Mouse (Mus musculus) NIH3T3 (cell line): ENCODE results near the gene Blvrb.
A peak's percentile ranks its signal among the peaks of the same experiment; 100 is the strongest.
"Not testable (repeated sequence)": the region's sequence is repeated elsewhere in the genome, so short reads cannot be mapped to it uniquely, and the experiment has no call there.

Experiments
- DNase-seq: peaks from one replicate; pipeline ENCODE4 v3.0.0-alpha.2; 2012; ENCODE audit warnings: low read depth

Blvrb gene

DNA sequence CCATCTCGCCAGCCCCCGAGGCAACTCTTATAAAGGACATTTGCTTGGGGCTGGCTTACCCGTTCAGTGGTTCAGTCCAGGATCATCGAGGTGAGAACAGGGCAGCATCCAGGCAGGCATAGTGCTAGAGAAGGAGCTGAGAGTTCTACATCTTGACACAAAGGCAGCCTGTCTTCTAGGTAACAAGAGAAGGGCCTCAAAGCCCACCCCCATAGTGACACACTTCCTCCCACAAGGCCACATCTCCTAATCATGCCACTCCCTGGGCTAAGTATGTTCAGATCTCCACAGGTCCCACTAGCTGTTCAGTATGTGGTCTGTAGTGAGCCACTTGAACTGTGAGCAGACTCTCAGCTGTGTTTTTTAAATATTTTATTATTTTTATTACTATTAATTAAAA, 36.1 kb downstream of the Blvrb start:
- no peak for DNase-seq

DNA sequence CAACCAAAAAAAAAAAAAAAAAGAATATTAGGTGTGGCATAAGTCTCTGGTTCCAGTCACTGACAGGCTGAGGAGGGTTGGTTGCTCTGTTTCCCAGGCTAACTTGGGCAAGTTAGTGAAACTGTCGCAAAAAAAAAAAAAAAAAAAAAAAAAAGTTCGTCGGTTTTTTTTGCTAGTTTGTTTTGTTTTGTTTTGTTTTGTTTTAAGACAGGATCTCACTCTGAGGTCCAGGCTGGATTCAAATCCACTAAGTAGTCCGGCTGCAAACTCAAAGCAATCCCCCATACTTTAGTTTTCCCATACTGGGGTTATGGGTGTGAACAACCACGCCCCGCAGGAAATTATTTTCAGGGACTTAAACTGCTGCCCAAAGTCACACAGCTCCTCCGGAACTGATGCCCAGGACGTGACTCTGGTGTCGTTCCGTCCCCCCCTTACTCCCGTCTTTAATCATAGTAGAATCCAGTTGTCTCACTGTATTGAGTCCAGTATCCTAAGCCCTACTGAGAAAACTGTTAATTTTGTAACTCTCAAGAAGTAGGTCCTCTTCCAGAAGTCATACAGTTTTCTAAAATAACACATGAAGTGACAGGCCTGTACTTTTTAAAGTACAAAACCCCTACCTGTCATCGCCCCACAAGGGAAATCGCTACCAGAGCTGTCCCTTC, 38.5 kb downstream of the Blvrb start:
- peak; percentile 45 for DNase-seq

DNA sequence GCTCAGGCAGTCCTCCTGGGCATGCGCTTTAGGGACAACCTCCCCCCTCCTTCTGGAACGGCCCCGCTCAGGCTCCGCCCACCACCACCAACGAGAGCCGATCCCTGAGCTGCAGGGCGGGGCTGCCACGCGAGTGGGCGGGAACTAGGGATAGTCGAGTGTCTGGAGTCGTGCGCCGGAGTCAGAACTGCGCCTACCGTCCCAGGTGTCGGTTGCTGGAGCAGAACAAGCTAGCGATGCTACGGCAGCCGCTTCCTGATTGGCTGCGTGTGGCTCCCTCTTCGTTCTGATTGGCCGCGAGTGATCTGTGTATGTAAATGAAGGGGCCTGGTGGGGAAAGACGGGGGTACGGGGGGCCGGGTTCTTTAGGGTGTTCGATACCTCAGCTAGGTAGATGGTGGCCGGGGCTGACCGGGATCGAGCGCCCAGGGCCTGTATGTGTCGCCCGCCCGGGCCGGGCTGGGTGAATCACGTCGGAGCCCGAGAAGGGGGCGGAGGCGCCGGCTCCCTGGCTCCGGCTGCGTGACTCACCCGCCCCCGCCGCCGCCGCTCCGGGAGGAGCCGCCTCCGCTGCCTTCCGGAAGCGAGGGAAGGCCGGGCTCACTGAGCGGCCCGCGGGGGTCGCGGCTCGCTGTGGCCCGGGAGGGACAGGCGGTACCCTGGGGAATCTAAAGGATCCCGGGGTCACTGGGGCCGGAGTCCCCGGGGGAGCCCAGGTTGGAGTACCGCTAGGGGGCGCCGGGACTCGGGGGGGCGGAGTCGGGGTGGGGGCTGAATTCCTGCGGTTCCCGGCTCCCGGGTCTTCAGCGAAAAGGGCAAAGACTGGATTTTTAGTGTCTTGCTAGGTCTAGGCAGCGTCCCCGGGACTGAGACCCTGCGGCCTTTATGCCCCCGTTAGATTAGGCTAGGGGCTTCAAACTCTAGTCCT, 39.3 kb downstream of the Blvrb start, which contains the start of gene Sertad1:
Sertad1 (plus strand) TSS at position 141 of the 928 bp plus-strand sequence.
- peak; percentile 99 for DNase-seq

DNA sequence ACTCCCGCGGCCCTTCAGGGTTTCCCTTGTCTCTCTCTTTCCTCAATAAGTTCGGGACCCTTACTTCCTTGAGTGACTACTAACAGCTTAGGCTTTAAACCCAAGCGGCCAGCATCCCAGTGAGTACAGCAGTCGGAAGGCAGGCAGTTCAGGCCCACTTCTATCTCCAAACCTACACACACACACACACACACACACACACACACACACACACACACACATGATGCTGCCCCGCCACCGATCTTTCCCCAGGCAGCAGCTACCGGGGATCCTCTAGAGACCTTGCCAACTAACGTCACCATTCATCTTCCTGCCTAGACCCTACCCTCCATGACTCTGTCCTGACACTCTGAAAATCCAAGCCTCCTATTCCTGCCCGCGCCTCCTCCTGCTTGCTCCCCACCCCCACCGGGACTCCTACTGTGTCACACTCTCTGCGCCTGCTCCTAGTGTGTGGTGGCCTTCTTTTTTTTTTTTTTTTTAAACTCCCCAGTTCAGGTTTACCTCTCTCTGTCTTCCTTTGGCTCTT, 40.0 kb downstream of the Blvrb start:
- peak; percentile 69 for DNase-seq

DNA sequence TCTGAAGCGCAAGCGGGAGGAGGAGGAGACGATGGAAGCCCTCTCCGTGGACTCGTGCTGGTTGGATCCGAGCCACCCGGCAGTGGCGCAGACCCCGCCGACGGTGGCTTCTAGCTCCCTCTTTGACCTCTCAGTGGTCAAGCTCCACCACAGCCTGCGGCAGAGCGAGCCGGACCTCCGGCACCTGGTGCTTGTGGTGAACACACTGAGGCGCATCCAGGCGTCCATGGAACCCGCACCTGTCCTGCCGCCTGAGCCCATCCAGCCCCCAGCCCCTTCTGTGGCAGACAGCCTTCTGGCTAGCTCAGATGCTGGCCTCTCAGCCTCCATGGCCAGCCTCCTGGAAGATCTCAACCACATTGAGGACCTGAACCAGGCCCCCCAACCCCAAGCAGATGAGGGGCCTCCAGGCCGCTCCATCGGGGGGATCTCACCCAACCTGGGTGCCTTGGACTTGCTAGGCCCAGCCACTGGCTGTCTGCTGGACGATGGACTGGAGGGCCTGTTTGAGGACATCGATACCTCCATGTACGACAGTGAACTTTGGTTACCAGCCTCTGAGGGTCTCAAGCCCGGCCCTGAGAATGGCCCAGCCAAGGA, 41.6 kb downstream of the Blvrb start:
- DNase-seq, result no peak

DNA sequence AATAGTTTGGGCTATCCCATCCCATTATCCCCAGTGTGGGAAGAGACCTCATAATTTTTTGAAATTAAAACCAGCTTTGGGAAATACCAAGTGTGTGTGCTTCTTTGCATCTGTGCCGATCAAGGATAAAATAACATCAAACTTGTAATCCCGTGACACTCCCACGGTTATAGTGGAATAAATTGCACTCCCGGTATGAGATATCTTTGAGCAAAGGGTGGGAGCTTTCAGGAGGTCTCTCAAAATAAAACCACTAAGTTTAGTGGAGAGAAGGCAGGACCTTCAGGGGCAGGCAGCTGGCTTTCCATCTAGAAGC, 42.4 kb downstream of the Blvrb start:
- DNase-seq, result no peak

DNA sequence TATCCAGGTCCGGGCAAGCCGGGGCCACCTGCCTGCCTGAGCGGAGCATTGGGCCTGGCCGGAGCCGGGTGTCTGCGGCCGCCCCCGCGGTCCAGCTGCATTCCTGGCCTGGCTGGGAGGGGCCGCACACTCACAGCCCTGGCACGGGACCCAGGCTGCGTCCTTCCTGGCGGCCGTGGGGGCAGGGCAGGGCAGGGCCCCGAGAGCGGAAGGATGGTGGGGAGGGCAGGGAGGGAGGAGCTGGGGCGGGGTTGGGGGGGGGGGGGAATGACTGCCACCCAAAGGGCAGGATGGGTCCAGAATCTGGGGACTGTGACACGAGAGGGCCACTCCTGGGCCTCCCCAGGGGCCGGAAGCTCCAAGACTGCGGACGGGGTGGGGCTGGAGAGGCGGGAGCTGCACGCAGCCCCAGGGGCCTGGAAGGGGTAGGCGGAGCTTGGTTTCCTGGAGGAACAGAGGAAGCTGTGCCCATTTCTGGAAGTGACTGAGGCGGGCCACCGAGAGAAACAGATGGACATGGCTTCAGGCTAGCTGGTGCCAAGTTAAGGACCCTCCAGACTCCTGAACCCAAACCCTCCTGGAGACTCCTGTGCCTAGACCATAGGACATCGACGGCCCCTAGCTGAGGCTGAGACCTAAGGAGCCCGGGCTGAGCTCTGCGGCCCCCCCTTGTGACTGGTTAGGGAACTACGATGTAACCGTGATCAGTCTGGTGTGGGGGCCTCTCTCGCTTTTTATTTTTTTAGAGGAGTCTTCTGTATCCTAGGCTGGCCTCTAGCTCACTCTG, 43.0 kb downstream of the Blvrb start:
- peak; percentile 97 for DNase-seq

DNA sequence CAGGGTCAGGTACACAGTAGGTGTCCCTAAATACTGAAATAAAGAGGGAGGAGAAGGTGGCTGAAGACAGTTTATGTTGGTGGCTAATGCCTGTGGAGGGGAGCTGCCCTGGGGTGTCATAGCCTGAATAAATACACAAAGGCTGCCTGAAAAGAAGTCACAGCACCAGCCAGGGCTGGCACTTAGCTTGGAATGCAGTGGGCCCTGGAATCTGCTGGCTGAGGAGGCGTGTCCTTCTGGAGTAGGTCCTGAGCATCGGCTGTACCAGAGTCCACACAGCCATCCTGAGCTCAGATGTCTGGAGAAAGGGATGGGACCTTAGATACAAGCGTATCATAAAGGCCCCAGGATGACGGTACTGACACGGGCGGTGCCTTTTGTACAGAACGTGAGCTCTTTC, 44.1 kb downstream of the Blvrb start:
- no peak for DNase-seq

DNA sequence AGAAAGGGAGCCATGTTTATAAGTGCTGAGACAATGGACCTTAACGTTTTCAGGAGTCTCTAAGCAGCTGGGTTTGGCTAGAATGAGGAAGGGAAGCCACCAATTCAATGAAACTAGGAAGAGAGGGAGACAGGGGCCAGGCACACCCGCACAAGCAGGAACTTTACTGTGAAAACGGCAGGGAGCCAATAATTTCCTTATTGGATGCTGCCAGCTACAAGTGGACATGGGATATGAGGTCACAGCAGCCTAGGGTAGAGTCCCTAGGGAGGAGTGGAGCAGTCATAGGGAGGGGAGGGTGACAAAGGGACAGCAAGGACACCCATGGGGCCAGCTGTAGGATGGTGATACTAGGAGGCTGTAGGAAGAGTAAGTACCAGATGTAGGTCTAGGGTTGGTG, 45.2 kb downstream of the Blvrb start:
- DNase-seq, result no peak

DNA sequence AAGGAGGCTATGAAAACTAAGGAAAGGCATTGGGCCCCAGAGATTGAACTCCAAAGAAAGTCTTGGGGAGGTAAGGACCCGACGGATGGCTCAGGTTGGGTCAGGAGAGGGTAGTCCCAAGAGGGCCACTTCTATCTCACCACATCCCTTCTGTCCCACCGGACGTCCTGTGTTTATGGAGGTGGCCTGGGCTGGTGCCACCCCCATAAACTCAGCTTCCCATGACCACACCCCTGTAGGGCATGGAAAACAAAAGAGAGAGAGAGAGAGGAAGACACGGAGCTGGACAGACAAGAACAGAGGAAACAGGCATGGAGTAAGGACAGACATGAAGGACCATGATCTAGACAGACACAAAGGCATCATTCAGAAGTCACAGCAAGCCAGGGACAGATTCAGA, 45.7 kb downstream of the Blvrb start:
- no peak for DNase-seq

DNA sequence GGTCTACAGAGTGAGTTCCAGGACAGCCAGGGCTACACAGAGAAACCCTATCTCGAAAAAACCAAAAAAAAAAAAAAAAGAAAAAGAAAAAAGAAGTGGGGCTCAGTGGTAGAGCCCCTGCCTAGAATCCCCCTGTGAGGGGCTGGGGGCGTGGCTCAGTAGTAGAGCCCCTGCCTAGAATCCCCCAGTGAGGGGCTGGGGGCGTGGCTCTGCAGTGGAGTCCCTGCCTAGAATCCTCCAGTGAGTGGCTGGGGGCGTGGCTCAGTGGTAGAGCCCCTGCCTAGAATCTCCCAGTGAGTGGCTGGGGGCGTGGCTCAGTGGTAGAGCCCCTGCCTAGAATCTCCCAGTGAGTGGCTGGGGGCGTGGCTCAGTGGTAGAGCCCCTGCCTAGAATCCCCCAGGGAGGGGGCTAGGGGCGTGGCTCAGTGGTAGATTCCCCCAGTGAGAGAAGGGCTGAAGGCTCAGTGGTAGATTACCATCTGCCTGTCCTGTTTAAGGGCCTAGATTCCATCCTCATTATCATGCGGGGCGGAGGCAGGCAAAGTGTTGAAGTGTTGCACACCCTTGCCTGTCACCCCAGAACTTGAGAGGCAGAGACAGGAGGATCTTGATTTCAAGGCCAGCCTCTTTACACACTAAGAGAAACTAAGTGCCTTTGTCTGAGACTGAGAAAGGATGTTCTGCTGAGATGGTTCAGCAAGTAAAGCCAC, 47.0 kb downstream of the Blvrb start:
- not testable (repeated sequence) for DNase-seq

DNA sequence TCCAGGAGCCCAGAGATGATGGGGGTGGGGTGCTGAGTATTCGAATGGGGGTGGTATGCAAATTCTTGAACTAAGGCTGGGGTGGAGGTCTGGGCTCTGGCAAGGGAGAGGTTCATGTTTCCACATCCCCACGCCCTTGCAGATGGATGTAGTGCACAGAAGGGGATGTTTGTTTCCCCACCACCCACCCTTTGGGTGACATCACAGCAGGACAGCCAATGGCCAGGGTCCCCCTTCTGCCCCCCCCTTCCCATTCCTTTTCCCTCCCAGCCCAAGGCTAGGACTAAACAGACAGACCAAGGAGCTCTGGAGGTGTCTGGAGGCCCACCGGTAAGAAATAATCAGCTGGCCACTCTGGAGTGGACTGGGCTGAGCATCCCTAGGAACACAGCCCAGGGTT, 51.3 kb downstream of the Blvrb start, which contains the start of gene Prx:
Prx (plus strand) TSS at position 289 of the 400 bp plus-strand sequence.
- no peak for DNase-seq

DNA sequence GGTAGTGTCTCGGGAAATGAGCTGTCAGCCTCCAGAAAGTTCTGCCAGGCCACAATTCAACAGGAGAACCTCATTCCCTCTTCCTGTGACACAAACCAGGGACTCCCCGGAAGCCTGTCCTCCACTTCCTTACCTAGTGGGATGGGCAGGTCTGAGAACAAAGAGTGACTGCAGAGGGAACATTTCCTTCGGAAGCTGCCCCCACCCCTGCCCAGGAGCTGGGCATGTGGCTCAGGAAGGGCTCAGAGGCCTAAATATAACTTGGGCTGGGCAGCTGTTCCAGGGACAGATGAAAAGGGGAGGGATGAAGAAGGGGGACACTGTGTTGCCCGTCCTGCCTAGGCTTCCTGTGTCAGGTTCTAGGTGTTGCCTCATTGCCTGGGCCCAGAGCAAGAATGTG, 53.8 kb downstream of the Blvrb start:
- DNase-seq, result no peak

DNA sequence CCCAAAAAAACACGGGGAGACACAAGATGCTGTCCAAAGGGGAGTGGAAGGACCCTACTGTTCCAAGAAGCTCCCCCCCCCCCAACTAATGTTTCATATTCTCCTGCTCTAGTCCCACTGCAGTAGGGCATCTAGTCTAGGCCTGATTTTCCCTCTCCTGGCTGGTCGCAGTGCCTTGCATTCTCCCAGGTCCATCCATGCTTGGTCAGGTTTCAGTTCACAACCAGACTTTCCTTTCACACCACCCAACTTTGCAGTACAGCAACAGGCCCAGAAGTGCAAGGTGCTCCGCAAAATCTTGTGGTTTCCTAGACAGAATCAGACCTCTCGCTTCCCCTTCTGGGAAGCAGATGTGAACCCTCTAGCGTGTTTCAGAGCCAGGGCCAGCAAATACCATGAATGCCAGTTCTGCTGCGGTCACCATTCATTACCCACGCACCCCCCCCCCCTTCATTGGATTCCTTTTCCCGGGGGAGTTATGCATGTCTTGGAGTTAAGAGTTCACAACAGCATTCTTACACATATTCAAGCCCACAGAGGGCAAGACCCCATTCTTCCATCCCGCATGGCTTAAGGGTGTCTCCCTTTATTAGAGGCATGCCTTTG, 59.1 kb downstream of the Blvrb start:
- peak; percentile 83 for DNase-seq

DNA sequence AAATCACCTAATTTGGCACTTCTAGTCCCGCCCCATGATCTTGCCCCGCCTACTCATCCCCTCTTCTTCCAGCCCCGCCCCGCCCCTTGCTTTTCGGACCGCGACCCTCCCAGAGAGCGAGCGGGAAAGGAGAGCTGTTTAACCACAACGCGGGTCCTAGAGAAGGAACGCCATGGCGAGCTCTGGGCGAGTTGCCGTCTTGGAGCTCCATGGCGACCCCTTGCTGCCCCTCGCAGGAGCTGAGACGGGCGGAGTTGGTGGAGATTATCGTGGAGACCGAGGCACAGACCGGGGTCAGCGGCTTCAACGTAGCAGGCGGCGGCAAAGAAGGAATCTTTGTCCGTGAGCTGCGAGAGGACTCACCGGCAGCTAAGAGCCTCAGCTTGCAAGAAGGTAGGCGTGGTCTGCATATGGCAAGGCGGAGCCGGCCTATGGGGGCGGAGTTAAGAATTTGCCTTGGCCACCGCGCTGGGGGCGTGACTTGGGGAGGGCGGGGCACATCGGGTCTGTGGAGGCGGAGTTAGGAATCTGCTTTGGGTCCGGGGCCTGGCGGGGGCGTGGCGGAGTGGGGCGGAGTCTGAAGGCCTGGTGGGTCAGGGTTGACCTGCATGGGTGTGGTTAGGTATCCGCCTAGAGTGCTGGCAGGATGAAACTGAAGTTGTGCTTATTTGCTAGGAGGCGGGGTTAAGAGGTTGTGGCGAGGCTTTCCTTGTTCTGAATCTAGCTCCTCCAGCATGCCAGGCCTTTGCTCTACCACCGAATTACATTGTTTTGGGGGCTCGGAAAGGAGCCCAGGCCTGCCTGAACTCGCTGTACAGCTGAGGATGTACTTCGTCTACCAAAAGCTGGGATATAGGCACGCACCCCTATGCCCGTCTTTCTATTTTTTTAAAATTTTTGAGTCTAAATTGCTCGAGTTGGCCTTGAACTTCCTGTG, 60.2 kb downstream of the Blvrb start:
- DNase-seq, result peak; percentile 99

DNA sequence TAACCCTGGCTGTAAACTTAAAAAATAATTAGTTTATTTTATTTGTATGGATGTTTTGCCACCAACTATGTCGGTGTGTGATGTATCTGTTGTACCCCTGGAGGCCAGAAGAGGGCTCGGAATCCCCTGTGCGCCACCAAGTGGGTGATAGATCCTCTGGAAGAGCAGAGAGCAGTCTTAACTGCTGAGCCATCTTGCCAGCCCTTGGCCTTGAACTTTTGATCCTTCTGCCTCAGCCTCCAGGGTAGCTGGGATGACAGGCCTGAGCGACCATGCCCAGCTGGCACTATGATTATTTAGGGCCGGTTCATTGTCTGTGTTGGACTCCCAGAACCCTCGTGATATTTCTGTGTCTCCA, 60.8 kb downstream of the Blvrb start:
- DNase-seq, result peak; percentile 84

DNA sequence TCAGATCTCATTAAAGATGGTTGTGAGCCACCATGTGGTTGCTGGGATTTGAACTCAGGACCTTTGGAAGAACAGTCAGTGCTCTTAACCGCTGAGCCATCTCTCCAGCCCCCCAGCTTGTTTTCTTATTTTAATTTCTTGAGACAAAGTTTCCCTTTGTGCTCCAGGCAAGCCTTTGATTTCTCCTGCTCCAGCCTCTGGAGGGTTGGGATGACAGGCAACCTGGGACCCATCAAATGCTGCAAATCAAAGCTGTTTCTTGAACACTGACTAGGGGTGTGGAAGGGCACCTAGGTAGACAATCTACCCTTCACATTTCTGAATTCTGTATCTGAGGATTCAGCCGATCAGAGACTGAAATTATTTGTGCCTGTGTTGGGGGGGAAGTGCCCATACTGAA, 63.0 kb downstream of the Blvrb start:
- no peak for DNase-seq

DNA sequence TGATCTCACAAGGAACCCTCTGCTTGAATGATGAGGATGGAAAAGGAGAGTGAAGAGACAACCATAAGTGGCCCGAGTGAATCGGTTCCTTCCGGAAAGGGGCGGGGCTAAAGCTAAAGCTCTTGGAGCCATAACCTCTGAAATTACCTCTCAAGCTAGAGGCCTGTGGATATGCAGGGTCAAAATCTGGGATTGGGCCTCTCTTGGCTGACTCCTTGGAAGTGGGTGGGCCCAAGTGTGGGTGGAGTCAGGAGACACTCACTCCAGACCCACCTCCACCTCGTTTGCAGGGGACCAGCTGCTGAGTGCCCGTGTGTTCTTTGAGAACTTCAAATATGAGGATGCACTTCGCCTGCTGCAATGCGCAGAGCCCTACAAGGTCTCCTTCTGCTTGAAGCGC, 67.2 kb downstream of the Blvrb start:
- no peak for DNase-seq
